Mouse (Mus musculus): ENCODE data around the gene Fkbp8. TPM values are rescaled to one million over a fixed set of nuclear protein-coding genes. Genes with fewer than 3 reads are reported as not detected.

The Fkbp8 gene
- total RNA-seq, 2 experiments from 2014 or later, result 412 to 417 TPM

DNA sequence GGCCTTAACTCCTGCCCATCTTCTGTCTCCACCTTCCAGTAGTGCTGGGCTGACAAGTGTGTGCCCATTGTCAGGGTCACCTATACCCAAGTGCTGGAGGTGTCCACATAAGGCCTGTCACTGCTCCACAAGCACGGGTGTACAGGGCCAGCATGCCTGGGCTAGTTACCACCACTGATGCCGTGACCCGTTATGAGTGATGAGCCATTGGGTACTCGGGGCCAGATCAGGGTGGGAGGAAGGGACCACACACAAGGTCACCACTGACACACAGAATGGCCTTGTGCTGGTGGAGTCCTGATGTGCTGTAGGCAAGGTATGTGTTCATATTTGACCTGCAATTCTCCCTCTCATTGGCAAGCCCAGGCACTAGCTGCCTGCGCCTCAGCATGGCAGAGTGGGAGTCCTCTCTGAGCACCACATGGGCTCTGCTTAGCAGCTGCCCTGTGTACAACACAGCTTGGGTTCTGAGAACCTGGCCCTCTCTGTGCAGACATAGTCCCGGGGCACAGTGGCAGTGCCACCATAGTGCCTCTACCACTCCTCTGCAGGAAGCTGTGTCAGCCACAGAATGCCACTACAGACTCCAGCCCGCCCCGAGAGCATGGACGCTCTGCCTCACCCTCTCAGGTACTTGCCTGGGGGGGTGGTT is 57.2 kb downstream of the Fkbp8 start:
- DNase-seq (ENCODE audit: low spot score in 2 of 2), result no peak

Other genes with a start within 250 kb of the Fkbp8 start
- gene Homer3, start 244.9 kb upstream of the Fkbp8 start, total RNA-seq (2021), result 10 to 100 TPM; 75.5 to 84.3 TPM
- gene Ddx49, start 225.2 kb upstream of the Fkbp8 start, total RNA-seq (2021), result 10 to 100 TPM; 41.4 to 53.6 TPM
- gene Cope, start 225.2 kb upstream of the Fkbp8 start, total RNA-seq (2021), result 100 to 1,000 TPM; 134 to 148 TPM
- 100 to 1,000 TPM; 107 to 119 TPM for gene Cers1, start 211.9 kb upstream of the Fkbp8 start, total RNA-seq (2021)
- gene Gdf1, start 197.9 kb upstream of the Fkbp8 start, total RNA-seq (2021), result 10 to 100 TPM; 11.2 to 22.7 TPM
- gene Upf1, start 174.4 kb upstream of the Fkbp8 start, total RNA-seq (2021), result 10 to 100 TPM; 50.3 to 54.9 TPM
- under 1 TPM; 0.21 to 0.30 TPM for gene Comp, start 154.2 kb upstream of the Fkbp8 start, total RNA-seq (2021)
- 100 to 1,000 TPM; 128 to 135 TPM for gene Crtc1, start 88.1 kb upstream of the Fkbp8 start, total RNA-seq (2021)
- gene Klhl26, start 50.8 kb upstream of the Fkbp8 start, total RNA-seq (2021), result 10 to 100 TPM; 44.7 to 45.5 TPM
- gene Tmem59l, start 40.4 kb upstream of the Fkbp8 start, total RNA-seq (2021), result 100 to 1,000 TPM; 251 to 263 TPM
- 10 to 100 TPM; 21.8 to 24.2 TPM for gene Crlf1, start 34.6 kb upstream of the Fkbp8 start, total RNA-seq (2021)
- gene Rex1bd, start 21.0 kb upstream of the Fkbp8 start, total RNA-seq (2021), result 100 to 1,000 TPM in 1 of 2 experiments, 10 to 100 TPM in 1; 83.2 to 103 TPM
- 1,000 to 10,000 TPM; 1,048 to 1,082 TPM for gene Uba52, start 16.9 kb upstream of the Fkbp8 start, total RNA-seq (2021)
- gene Kxd1, start 232 bp downstream of the Fkbp8 start, total RNA-seq (2021), result 10 to 100 TPM; 39.5 to 40.3 TPM
- 10 to 100 TPM; 18.7 TPM for gene Ell, start 11.7 kb downstream of the Fkbp8 start, total RNA-seq (2021)
- gene Isyna1, start 66.6 kb downstream of the Fkbp8 start, total RNA-seq (2021), result 10 to 100 TPM; 38.8 to 46.1 TPM
- 100 to 1,000 TPM; 253 to 259 TPM for gene Ssbp4, start 81.1 kb downstream of the Fkbp8 start, total RNA-seq (2021)
- gene Lrrc25, start 88.4 kb downstream of the Fkbp8 start, total RNA-seq (2021), result 1 to 10 TPM; 1.1 to 1.4 TPM
- not detected for gene Gdf15, start 104.7 kb downstream of the Fkbp8 start, total RNA-seq (2021)
- 10 to 100 TPM; 25.9 to 30.8 TPM for gene Pgpep1, start 132.7 kb downstream of the Fkbp8 start, total RNA-seq (2021)
- 10 to 100 TPM; 67.8 to 71.7 TPM for gene Lsm4, start 145.5 kb downstream of the Fkbp8 start, total RNA-seq (2021)
- 100 to 1,000 TPM; 163 to 179 TPM for gene Jund, start 171.2 kb downstream of the Fkbp8 start, total RNA-seq (2021)
- gene Iqcn, start 175.7 kb downstream of the Fkbp8 start, total RNA-seq (2021), result under 1 TPM in 1 of 2 experiments, not detected in 1; 0.14 TPM
- not detected for gene Gm3336, start 190.8 kb downstream of the Fkbp8 start, total RNA-seq (2021)
- gene Pde4c, start 196.0 kb downstream of the Fkbp8 start, total RNA-seq (2021), result under 1 TPM; 0.81 to 0.91 TPM
- 100 to 1,000 TPM; 793 to 809 TPM for gene Rab3a, start 227.0 kb downstream of the Fkbp8 start, total RNA-seq (2021)
- gene Mpv17l2, start 233.2 kb downstream of the Fkbp8 start, total RNA-seq (2021), result 10 to 100 TPM; 47.6 to 52.2 TPM
- gene Pik3r2, start 249.0 kb downstream of the Fkbp8 start, total RNA-seq (2021), result 100 to 1,000 TPM; 164 to 178 TPM